Mouse (Mus musculus) adrenal gland, postnatal 14 days (tissue): ENCODE results near the gene Gm28374. TPM values are rescaled to one million over a fixed set of nuclear protein-coding genes. Genes with fewer than 3 reads are reported as not detected.
"Not testable (repeated sequence)": the region's sequence is repeated elsewhere in the genome, so short reads cannot be mapped to it uniquely, and the experiment has no call there.

Experiments
- DNase-seq: peaks from one replicate; pipeline ENCODE4 v3.0.0; 2021; ENCODE audit warnings: mixed read lengths
- total RNA-seq: library from RNA; stranded (reverse); gene quantifications from 2 replicates; pipeline ENCODE4 v1.2.3, GENCODE M21; 2021

Gm28374 gene
- total RNA-seq, 1 experiment from 2014 or later, result not detected

DNA sequence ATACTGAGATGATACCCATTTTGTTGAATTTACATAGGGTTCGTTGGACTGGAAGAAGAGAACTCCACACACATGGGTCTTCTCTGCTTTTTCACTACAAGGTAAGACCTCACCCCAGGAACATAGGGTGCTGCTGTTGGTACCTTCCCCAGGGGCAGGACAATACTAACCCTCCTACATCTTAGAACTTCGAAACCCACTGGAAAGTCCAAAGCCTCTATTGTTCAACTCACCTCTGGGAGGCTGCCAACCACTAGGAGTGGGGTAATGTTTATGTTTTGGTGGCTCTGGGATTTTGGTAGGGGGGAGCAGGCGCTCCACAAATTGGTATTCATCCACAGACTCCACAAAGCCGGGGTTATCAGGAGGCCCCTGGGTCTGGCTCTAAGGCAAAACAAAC is 25.4 kb downstream of the Gm28374 start:
- DNase-seq, result peak; percentile 9

DNA sequence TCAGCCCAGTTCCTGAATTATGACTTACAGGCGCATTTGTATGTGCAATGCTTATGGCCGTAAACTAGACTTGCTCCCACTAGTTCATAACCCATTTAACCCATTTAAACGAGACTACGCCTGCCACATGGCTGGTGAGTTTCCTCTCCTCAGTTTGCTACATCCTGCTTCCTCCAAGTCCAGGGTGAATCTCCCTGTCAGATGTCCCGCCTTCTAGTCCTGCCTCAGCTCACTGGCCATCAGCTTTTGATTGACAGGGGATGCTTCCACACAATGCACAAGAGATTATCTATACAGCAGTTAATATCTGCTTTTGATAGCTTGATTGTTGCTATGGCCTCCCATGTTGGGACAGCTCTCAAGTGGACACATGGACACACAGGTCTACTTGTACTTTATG is 27.8 kb downstream of the Gm28374 start:
- DNase-seq, result no peak

DNA sequence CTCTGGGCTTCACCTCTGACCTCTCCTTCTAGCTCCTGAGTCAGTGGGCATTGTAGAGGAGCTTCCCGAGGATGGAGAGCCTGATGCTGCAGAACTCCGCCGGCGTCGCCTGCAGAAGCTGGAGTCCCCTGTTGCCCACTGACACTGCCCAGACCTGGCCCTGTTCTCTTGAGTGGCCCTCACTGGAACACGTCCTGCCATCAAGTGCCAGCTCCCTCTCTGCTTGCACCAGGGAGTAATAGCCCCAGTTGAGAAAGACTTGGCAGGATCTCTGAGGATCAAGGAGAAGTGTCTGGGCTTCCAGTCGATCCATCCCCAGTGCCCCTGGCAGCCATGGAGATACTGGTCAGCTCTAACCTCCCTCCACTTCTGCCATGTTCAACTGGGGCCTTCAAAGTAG is 29.5 kb downstream of the Gm28374 start:
- DNase-seq, result peak; percentile 58

DNA sequence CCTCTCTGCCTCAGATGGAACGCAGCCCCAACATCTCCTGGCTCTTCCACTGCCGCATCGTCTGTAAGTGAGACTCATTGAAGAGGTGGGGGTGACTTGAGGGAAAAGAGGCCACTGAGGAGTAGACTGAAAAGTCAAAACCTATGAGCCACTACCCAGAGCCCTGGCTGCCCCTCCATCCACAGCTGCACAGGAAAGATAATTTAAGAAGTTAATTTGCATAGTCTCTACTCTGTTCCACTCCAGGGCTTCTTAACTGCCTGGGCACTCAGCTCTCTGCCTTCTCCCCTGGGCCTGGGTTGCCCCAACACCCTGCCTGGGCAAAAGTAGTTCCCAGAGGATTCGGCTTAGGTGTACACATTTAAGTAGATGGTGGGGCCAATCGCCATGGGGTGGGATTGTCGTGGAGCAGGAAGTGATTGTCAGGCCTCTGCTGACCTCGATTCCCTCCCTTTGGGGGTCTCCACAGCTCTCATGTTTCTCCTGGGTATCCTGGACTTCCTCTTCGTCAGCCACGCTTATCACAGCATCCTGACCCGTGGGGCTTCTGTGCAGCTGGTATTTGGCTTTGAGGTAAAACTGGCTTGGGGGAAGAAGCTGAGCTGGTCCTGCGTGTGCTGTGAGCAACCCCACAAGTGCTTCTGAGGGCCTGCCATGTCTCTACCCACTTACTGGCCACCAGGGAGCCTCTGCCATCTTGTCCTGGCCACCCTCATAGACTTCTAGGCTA is 33.2 kb downstream of the Gm28374 start:
- no peak for DNase-seq

DNA sequence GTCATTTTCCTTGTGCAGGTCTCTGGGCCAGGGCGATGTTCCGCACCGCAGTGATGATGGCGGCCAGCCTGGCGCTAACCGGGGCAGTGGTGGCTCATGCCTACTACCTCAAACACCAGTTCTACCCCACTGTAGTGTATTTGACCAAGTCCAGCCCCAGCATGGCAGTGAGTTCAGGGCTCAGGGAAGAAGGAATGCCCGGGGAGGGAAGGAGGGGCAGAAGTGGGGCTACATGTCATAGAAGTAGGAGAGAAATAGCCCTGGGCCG is 34.2 kb downstream of the Gm28374 start:
- DNase-seq, result no peak

DNA sequence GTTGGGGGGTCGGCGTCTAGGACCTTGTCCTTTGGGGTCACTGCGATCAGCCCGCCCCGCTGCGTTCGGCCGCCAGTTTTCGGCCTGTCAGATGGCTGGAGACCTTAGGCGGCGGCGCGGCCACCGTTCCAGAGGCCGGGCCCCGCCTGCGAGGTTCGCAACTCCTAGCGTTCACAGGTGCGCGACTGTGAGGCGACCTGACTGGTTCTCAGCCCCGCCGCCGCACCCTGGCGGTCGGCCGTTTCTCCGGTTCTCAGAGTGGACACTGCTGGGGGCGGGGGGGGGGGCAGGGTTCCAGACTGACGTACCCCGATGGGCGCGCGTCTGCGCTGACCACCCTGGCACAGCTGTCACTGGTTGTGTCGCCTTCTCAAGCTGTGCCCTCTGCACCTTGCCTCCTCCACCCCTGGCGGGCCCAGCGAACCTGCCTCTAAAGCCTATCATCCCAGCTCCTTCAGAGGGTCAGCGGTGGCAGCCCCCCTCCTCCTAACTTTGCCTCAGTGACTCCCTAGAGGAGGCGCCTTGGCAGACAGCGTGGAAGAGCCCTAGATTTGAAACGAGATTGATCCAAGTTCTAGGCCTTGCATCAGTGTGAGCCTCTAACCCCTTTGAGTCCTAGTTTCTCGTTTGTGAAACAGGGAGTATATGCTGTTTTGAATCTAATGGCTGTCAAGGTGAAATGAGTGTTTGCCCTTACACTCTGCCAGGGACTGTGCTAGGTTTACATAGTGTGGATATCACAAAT is 34.7 kb downstream of the Gm28374 start:
- DNase-seq, result peak; percentile 48

DNA sequence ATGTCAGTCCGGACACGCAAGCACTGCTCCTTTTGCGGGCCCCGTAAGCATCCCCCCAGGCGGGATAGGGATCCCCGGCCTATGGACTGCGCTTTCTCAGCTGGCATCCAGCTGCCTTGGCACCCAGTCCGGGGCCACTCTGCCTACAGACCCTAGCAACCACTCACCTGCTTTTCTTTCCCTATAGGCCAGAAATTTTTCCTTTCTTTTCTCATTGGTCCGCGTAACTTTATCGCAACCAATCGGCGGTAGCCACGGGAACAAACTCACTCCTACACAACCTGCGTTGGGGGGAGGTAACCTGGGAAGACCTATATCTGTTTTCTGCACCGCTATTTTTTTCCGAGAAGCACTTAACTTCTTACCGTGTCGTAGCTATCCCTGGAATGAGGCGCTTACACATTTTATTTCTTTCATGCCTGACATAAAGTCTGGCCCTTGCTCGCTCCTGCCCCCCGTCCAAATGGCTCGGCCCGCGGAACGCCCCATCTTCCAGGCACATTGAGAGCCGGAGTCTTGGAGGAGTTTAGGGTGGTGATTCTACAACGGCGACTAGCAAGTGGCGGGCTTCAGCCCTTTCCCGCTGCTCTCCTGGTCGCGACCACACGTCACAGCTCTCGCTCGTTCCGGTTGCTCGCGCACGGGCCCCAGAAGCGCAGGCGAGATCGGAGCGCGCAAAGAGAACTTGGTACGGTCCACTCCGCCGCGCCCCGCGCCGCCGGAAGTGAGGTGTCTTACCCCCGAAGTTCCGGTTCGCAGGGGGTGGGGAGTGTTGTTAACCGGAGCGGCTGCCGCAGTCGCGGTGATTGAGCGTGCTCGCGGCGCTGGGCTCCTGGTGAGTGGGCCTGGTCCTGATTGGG is 35.5 kb downstream of the Gm28374 start, which contains the start of gene Syvn1:
Syvn1 (plus strand) TSS at position 283 of the 860 bp plus-strand sequence.
- peak; percentile 94 for DNase-seq

DNA sequence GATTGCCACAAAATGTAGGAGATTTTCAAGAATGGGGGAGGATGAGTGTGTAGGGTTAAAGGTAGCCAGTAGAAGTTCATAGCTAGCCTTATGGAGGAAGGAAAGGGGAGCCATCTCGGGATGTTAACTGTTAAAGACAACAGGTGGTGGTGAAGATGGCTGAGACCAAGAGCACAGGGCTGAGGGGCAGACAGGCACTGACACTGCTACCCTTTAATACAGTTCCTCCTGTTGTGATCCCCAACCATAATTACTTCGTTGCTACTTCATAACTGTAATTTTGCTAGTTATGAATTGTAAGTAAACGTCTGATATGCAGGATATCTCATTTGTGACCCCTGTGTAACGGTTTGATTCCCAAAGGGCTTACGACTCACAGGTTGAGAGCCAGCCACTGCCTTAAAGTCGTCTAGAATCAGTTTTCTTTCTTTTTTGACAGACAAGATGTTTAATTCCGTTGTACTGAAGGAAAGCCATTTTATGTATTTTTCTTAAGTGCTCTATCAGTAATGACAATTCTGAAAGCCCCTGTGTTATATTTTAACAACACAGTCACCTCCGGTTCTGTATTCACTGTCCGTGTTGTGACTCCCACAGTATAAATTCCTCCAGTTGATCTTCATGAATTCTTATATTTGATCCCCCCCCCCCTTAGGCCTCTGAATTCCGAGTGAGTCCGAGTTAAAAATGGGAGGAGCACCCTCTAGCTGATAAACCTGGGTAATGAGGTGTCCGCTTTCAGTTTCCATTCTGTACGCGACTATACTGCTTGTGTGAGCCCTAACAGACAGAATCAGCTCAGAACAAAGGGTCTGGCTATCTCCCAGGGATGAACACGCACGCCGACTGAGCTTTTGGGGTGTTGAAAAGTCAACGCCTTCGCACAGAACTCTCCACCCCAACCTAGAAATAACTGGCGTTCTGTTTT is 36.4 kb downstream of the Gm28374 start:
- DNase-seq, result no peak

DNA sequence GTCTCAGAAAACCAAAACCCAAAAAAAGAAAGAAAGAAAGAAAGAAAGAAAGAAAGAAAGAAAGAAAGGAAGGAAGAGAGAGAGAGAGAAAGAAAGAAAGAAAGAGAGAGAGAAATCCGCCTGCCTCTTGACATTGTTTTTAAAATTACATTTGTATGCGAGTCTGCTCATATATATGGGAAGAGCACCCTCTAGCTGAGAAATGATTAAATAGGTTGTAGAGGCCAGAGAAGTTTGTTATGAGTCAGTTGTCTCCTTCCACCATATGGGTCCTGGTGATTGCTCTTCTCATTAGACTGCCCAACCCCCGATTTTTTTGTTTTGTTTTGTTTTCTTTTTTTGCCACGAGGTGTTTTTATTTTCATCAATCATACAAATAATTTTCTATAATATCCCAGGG is 38.0 kb downstream of the Gm28374 start:
- not testable (repeated sequence) for DNase-seq

DNA sequence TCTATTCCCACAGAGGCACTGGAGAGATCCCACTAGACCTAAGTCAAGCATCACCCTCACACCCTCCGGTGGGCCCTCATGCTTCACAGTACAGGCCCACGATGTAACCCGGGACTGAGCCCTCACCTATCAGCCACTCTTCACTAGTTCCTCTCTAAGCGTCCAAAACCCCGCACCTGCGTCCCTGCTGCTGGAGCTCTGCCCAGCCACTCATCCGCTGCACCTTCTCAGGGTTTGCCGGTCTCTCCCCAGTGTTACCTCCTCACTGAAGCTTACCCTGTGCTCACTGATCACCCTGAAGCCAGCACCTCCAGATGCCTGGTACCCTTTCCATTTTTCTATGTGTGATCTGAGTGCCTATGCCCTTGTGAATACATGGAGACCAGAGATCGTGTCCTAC is 39.8 kb downstream of the Gm28374 start:
- no peak for DNase-seq

DNA sequence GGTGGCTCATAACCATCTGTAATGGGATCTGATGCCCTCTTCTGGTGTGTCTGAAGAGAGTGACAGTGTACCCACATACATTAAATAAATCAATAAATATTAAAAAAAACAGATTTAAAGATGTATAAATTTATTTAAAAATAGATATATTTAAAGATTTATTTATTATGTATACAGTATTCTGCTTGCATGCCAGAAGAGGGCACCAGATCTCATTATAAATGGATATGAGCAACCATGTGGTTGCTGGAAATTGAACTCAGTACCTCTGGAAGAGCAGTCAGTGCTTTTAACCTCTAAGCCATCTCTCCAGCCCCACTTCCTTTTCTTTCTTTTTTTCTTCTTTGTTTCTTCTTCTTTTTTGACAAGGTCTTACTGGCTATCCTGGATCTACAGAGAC is 42.1 kb downstream of the Gm28374 start:
- no peak for DNase-seq

DNA sequence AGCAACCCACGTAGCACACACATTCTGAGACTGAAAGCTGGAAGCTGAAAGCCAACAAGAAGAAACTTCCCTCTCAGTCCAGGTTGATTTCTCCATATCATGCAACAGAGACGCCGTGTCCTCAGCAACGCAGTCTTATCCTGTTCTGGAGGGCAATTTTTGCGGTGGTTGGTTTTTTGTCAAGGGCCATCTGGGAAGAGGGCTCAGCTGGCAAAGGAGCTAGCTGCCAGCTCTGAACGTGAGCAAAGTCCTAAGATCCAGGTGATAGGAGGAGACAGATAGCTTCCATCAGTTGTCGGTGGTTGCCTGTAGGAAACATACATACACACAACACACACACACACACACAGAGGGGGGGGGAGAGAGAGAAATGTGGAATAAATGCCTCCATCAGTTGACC is 43.7 kb downstream of the Gm28374 start:
- DNase-seq, result no peak

DNA sequence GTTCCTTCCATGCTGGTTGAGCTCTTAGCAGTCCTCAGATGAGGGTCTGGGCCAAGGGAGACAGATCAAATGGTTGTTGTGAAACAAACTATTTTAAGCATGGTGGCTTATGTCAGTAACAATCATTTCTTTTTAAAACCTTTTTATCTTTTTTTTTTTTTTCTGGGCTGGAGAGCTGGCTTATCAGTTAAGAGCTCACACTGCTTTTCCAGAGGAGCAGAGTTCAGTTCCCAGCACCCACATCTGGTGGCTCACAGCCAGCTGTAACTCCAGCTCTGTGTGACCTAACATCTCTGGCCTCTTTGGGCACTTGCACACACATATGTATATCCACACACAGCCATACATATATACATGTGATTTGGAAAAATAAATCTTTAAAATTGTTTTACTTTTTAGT is 44.4 kb downstream of the Gm28374 start:
- DNase-seq, result no peak

DNA sequence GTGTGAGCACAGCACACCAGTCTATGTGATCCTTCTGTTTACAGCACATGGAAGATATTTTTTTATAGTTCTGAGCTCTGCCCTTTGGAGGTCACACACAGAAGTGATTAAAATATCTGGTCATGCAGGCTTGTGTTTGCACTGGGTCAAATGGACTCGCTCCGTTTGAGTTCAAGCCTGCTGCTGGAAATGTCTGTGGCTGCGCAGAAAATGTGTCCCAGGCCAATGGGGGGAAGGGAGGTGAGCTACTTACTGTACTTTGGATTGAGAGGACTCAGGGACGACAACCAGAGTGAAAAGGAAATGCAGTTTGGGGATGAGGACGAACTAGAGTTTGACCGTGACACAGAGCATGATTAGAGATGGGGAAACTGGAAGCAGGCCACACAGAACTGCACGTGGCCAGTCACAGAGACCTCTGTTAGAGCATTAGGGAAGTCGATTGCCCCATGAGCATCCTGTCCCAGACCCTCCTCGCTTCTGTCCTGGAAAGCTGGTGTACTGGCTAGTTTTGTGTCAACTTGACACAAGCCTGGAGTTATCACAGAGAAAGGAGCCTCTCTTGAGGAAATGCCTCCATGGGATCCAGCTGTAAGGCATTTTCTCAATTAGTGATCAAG is 46.0 kb downstream of the Gm28374 start:
- DNase-seq, result no peak

DNA sequence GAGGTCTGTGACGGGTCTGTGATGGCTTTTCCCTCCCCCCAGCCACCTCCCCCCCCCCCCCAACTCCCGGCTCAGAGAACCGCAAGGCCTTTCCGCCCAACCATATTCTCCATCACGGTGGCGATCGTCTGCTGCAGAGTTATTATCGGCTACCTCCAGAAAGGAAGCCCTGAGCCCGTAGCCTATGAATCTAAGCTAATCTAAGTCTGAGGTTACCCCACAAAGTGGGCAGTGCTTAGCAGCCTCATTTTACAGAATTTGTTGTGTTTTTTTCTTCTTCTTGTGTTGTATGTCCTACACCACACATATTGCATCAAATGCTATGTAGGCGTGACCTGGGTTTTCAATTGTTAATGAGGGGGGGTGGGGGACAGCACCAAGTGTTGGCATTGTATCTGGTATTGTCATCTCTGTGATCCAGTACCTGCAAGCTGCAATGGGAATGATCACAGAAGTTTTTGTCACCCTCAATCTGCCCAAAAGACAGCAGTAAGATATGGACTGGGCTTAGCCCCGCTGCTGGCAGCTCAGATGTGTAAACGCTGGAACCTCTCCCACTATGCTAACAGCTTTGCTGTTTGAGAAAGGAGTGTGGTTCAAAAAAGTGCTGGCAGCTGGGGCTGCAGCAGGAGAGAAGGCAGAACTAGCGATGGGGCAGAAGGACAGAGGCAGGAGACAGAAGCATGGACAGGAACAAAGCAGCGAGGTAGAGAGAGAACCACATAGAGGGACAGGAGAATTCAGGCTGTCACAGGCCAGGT is 51.4 kb downstream of the Gm28374 start:
- no peak for DNase-seq

DNA sequence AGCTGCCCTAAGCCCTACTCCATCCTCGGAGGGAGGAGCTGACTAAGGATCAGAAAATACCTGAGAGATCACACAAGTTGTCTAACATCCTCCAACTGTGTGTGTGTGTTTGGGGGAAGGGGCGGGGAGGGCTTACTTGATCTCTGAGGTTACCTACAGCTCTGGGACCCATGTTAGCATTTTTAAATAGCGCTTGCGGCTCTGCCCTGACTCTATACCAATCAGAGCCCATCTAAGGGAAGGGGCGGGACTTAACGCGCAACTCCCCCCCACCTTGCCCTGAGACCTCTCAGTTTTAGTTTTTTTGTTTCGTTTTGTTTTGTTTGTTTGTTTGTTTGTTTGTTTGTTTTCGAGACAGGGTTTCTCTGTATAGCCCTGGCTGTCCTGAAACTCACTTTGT is 52.6 kb downstream of the Gm28374 start:
- no peak for DNase-seq

DNA sequence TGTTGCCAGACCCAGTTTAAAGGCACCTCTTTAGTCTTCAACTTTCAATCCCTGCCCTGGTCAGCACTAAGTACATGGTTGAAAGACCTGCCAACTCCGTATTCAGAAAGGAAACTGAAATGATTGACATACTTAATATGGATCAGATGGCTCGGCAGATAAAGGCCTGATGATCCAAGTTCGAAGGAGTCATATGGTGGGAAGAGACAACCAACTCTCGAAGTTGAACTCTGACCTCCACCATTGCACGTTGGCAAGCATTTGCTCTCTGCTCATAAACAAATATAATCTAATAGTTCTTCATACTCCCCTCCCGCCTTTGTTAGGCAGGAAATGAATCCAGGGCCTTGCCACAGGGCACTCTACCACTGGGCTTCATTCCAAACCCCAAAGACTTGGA is 53.1 kb downstream of the Gm28374 start:
- no peak for DNase-seq
